ENCODE assay signal across 10 mouse cellular contexts in the genomic region with DNA sequence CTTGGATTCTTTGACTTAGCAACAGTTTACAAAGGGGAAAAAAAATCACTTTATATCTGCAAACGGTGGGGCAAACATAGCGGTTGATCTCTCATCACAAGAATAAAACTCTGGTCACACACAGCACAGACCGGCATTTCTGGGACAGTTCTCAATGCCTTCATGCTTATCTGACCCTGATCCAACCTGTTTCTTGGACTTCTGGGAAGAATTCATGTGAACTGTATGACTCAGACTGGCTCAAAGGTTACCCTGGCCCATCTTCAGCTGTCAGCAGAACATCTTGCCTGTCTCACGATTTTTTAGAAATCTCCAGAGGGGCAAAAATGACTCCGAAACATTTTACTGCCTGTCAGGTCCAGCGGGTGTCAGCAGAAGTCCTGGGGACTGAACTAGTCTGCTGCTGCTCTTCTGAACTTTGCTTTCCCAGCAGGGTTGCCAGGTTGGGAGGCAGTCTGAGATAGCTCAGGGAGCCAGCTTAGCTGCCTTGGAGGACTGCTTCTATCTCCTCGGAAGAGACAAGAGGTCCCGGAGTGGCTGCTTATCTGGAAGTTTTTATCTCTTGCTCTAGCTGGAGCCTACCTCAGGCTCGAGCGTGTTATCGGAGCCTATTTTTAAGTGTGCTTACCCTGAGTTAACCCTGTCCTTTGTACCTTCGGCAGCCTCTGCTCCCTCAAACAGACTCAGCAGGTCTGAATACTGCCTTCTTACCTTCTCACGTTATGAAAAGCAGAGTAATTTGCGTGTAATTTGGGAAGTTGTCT. TPM values are rescaled to one million over a fixed set of nuclear protein-coding genes. Genes with fewer than 3 reads are reported as not detected.
A peak's percentile ranks its signal among the peaks of the same experiment; 100 is the strongest.
DNase-seq lines count a peak whose midpoint lies in the region; ATAC-seq and TF ChIP-seq lines count a peak whose summit lies in the region.
"Had no signal": no experiment of that assay in that cellular context is flagged by ENCODE, and none has a peak within 500 bp of the region (broad histone marks: within the 10 kb centered on the region; RNA-seq: fewer than 3 reads in every experiment).

No protein-coding gene starts in this region.

- H3K79me2 ChIP-seq in heart, adult 2 months (replicated peaks; ENCODE audit: control insufficient read depth, insufficient read depth, low read length), result no peaks in the 10 kb centered on the region

- no peaks in the 10 kb centered on the region for H3K4me1 ChIP-seq in kidney, embryonic 15.5 days
- no peaks in the 10 kb centered on the region for H3K4me1 ChIP-seq in heart, adult 2 months (ENCODE audit: control insufficient read depth, insufficient read depth, low read length)
- H3K4me1 ChIP-seq in liver, embryonic 12.5 days, result no peaks in the 10 kb centered on the region

- H3K27me3 ChIP-seq in kidney, embryonic 15.5 days, result no peaks in the 10 kb centered on the region
- H3K27me3 ChIP-seq in heart, adult 2 months (ENCODE audit: control insufficient read depth, insufficient read depth, low read length), result no peaks in the 10 kb centered on the region
- H3K27me3 ChIP-seq in liver, embryonic 12.5 days (replicated peaks), result no peaks in the 10 kb centered on the region

- no peaks in the 10 kb centered on the region for H3K9me3 ChIP-seq in kidney, embryonic 15.5 days (replicated peaks)
- H3K9me3 ChIP-seq in liver, embryonic 12.5 days (replicated peaks), result no peaks in the 10 kb centered on the region

- no peak overlapping the region for H3K27ac ChIP-seq in kidney, embryonic 15.5 days
- no peak overlapping the region for H3K27ac ChIP-seq in heart, adult 2 months
- no peak overlapping the region for H3K27ac ChIP-seq in liver, embryonic 12.5 days

- intact Hi-C loops in heart, adult 2 months (cut with DNase I), result loop anchor here (10.0 kb wide), 1 partner anchor 1240 kb away; no protein-coding TSS in a partner anchor
- intact Hi-C loops in heart, postnatal 36 days (cut with DNase I), result loop anchor here (2.0 to 10.0 kb wide), 3 partner anchors 220 to 1240 kb away; no protein-coding TSS in a partner anchor

- H3K4me2 ChIP-seq in kidney, embryonic 15.5 days, result no peak overlapping the region
- H3K4me2 ChIP-seq in liver, embryonic 12.5 days, result 0 out of 2 replicates have a peak overlapping the region, but pooled peaks have one; percentile 0

- peak; percentile 31 for DNase-seq in kidney, adult 18-20 months
- DNase-seq in heart, adult 2 months, result peak; percentile 9 to 18
- DNase-seq in heart, postnatal 36 days, result peak; percentile 12 to 13
- DNase-seq in urinary bladder, postnatal 36 days (ENCODE audit: low spot score in 2 of 2), result no peak
- no peak for DNase-seq in urinary bladder, adult 2 months (ENCODE audit: low spot score)
- no peak for DNase-seq in embryo, embryonic 10 days (ENCODE audit: low spot score)
- DNase-seq: gastrocnemius, postnatal 36 days had no signal

- TF ChIP-seq POLR2A in heart, adult 2 months (IDR thresholded peaks at IDR 0.05; ENCODE audit: insufficient read depth, low read depth, low read length), result no peak

- no peak overlapping the region for H3K9ac ChIP-seq in kidney, embryonic 15.5 days
- no peak overlapping the region; the same call in 1 of the 2 replicates for H3K9ac ChIP-seq in heart, adult 2 months (ENCODE audit: low read depth, low read length)
- no peak overlapping the region for H3K9ac ChIP-seq in liver, embryonic 12.5 days

- no peak overlapping the region for H3K4me3 ChIP-seq in kidney, embryonic 15.5 days (replicated peaks)
- no peak overlapping the region; the same call in 1 of the 2 replicates for H3K4me3 ChIP-seq in heart, adult 2 months
- H3K4me3 ChIP-seq in liver, embryonic 12.5 days, result no peak overlapping the region

- no peak for TF ChIP-seq EP300 in heart, adult 2 months (IDR thresholded peaks at IDR 0.05; ENCODE audit: insufficient read depth, low read depth, low read length)

- ATAC-seq in kidney, embryonic 15.5 days (replicated peaks; ENCODE audit: low FRiP score), result no peak
- no peak for ATAC-seq in liver, embryonic 12.5 days
- ATAC-seq: Patski had no signal

- 61% methylated on average over 14 of the region's 14 CpGs for WGBS in kidney, embryonic 15.5 days
- 17% methylated on average over 14 of the region's 14 CpGs for WGBS in heart, adult 2 months
- WGBS in liver, embryonic 12.5 days (ENCODE audit: insufficient replicate concordance), result 33% methylated on average over 14 of the region's 14 CpGs

- no peaks in the 10 kb centered on the region for H3K36me3 ChIP-seq in kidney, embryonic 15.5 days
- no peaks in the 10 kb centered on the region for H3K36me3 ChIP-seq in heart, adult 2 months (ENCODE audit: control insufficient read depth, insufficient read depth, low read length)
- H3K36me3 ChIP-seq in liver, embryonic 12.5 days, result no peaks in the 10 kb centered on the region

- TF ChIP-seq CTCF in heart, adult 2 months (IDR thresholded peaks at IDR 0.05), result no peak

RNA-seq across cellular contexts. Expression of a gene that starts 29.7 kb away (rescaled TPM):
- polyA plus RNA-seq in kidney, embryonic 15.5 days (2015; fragmentation: Nextera tagmentation; extraction: Ambion mirVana), result 29.5 and 35.6 TPM in 2 replicates
- total RNA-seq in heart, adult 2 months (2021), result 10 to 100 TPM; 13.5 TPM
- polyA plus RNA-seq in heart, adult 2 months (2012; rRNA removed), result 3.0 and 6.4 TPM in 2 replicates
- 10 to 100 TPM; 13.2 to 15.6 TPM for total RNA-seq in heart, postnatal 36 days (2021)
- 13.2 and 15.6 TPM in 2 replicates for polyA plus RNA-seq in liver, embryonic 12.5 days (2016; fragmentation: Nextera tagmentation; extraction: Ambion mirVana)
- 8.7 and 14.9 TPM in 2 replicates for polyA plus RNA-seq in urinary bladder, adult 2 months (2012; rRNA removed)

Comparison
In these comparisons a context has a peak if more than half of its experiments do, and no peak if none do; other contexts are left out.
1. DNase-seq: peak in kidney, adult 18-20 months (single experiment), heart, adult 2 months (2 of 2) and heart, postnatal 36 days (2 of 2); none in urinary bladder, postnatal 36 days (0 of 2), urinary bladder, adult 2 months (single experiment) and embryo, embryonic 10 days (single experiment).